Mouse (Mus musculus): ENCODE data around the gene Cep350. TPM values are rescaled to one million over a fixed set of nuclear protein-coding genes. Genes with fewer than 3 reads are reported as not detected.
A peak's percentile ranks its signal among the peaks of the same experiment; 100 is the strongest.

Gene Cep350
- 2.9 and 5.8 TPM in 2 replicates for polyA plus RNA-seq (2012; rRNA removed)

DNA sequence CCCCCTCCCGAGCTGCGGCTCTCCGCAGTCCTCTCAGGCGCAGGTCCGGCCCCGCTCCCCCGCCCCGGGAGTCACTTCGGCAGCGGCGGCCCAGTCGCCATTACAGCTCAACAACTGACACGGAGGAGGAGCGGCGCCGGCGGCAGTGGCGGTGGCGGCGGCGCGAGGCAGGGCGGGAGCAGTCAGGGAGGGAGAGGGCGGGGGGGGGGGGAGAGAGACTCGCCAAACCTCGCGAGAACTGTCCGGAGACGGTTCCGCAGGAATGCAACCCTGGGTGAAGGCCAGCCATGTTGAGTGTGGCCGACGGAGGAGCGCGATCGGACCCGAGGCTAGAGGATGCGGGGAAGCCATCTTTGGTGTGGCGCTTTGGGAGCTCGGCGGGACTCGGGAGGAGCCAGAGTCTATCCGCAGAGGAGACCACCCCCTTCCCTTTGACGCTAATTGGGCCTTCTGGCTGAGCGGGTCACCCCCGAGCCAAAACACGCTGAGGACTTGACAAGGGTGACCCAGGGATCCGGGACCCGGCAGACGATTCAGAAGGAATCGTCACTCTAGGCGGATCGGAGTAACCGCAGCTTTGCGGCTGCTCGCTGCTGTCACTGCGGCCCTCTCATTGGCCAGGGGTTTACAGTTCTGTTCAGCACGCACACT is at the start of gene Cep350:
Cep350 (minus strand) TSS at position 188 of the 651 bp plus-strand sequence.
- Histone ChIP-seq H3K27me3 (ENCODE audit: control insufficient read depth, insufficient read depth, low read length) (no peaks in the 10 kb centered on the region), H3K4me1 (ENCODE audit: control insufficient read depth, insufficient read depth, insufficient read length, low read length) (peaks cover 8% of the 10 kb centered on the region; the same call in 1 of the 2 replicates), H3K4me3 (ENCODE audit: low read depth, low read length) (peak within 1 kb of the TSS; percentile 79), H3K36me3 (ENCODE audit: control insufficient read depth, insufficient read depth, low read length) (no peaks in the 10 kb centered on the region), H3K27ac (ENCODE audit: insufficient read depth, low read depth, low read length) (peak within 1 kb of the TSS; percentile 94)
- WGBS = under 1% methylated on average over 52 of the region's 57 CpGs
- TF ChIP-seq CTCF (IDR thresholded peaks at IDR 0.05; ENCODE audit: extremely low read depth, insufficient read length, insufficient replicate concordance, low read depth, low read length) (no peak), POLR2A (IDR thresholded peaks at IDR 0.05; ENCODE audit: low read depth, low read length) (peak; percentile 64)

DNA sequence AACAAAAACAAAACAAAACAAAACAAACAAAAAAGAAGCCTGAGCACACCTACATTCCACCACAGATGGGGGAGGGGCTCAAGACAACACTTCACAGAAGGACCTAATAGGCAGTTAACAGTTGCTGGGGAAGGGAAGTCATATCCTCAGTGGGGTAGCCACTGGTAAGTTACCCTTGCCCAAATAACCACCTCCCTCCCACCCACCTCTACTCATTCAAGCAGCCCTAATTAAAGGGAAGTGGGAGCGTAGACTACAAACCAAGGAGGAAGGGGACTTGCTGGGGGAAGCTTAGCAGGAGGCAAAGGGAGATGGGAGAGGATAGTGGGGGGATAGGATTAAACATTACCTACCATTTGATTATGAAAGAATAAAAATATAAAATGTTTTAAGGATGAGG is 47.3 kb upstream of the Cep350 start:
- H3K36me3 ChIP-seq (ENCODE audit: control insufficient read depth, insufficient read depth, low read length) = peaks cover 55% of the 10 kb centered on the region

DNA sequence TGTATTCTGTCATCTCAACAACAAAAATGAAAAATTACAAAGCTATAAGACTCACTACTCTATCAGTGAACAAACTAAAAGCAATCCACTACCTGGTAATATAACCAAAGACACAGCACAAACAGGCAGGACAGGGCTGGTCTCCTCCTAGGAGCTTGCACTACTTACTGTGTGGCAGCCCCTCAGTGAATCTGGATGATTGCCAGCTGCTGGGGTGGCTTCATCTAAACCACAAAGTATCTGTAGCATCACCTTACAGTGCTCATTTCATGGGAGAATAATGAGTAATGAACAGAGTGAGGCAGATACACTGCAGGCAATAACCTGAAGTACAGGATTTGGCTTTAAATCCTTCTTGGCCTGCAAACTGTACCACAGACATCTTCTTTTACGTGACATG is 46.7 kb upstream of the Cep350 start:
- Histone ChIP-seq H3K36me3 (ENCODE audit: control insufficient read depth, insufficient read depth, low read length) (peaks cover 55% of the 10 kb centered on the region), H3K27me3 (ENCODE audit: control insufficient read depth, insufficient read depth, low read length) (no peaks in the 10 kb centered on the region), H3K27ac (ENCODE audit: insufficient read depth, low read depth, low read length) (no peak overlapping the region), H3K4me1 (ENCODE audit: control insufficient read depth, insufficient read depth, insufficient read length, low read length) (no peaks in the 10 kb centered on the region; the same call in 1 of the 2 replicates), H3K4me3 (ENCODE audit: low read depth, low read length) (no peak overlapping the region)
- WGBS = 92% methylated on average over 1 of the region's 1 CpGs
- TF ChIP-seq CTCF (IDR thresholded peaks at IDR 0.05; ENCODE audit: extremely low read depth, insufficient read length, insufficient replicate concordance, low read depth, low read length) (no peak), POLR2A (IDR thresholded peaks at IDR 0.05; ENCODE audit: low read depth, low read length) (no peak)

More for the DNA sequence above, 47.3 kb upstream of the Cep350 start:
- peaks cover 3% of the 10 kb centered on the region; the same call in 1 of the 2 replicates for H3K4me1 ChIP-seq (ENCODE audit: control insufficient read depth, insufficient read depth, insufficient read length, low read length)
- no peak overlapping the region for H3K4me3 ChIP-seq (ENCODE audit: low read depth, low read length)
- no peak overlapping the region for H3K27ac ChIP-seq (ENCODE audit: insufficient read depth, low read depth, low read length)
- 90% methylated on average over 1 of the region's 1 CpGs for WGBS
- TF ChIP-seq POLR2A (IDR thresholded peaks at IDR 0.05; ENCODE audit: low read depth, low read length) (no peak), CTCF (IDR thresholded peaks at IDR 0.05; ENCODE audit: extremely low read depth, insufficient read length, insufficient replicate concordance, low read depth, low read length) (no peak)
- no peaks in the 10 kb centered on the region for H3K27me3 ChIP-seq (ENCODE audit: control insufficient read depth, insufficient read depth, low read length)

DNA sequence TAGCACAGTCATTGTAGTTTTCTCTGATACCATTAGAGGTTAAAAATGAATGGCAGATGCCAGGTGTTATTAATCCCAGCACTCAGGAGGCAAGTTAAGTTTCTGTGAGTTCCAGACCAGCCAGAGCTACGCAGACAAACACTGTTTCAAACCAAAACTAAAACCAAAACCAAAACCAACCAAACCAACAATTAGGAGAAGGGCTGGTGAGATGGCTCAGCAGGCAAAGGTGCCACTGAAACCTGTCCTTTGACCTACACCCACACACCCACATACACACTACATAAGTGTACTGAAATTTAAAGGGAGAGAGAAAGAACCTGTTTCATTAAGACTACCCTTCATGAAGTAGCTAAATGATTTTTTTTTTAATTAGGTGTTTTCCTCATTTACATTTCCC is 35.9 kb upstream of the Cep350 start:
- peaks cover 3% of the 10 kb centered on the region; the same call in 1 of the 2 replicates for H3K4me1 ChIP-seq (ENCODE audit: control insufficient read depth, insufficient read depth, insufficient read length, low read length)
- H3K4me3 ChIP-seq (ENCODE audit: low read depth, low read length) = no peak overlapping the region
- TF ChIP-seq CTCF (IDR thresholded peaks at IDR 0.05; ENCODE audit: extremely low read depth, insufficient read length, insufficient replicate concordance, low read depth, low read length) = no peak
- no peak for TF ChIP-seq POLR2A (IDR thresholded peaks at IDR 0.05; ENCODE audit: low read depth, low read length)
- 19% methylated on average over 1 of the region's 1 CpGs for WGBS
- no peaks in the 10 kb centered on the region for H3K27me3 ChIP-seq (ENCODE audit: control insufficient read depth, insufficient read depth, low read length)
- peaks cover 34% of the 10 kb centered on the region for H3K36me3 ChIP-seq (ENCODE audit: control insufficient read depth, insufficient read depth, low read length)
- H3K27ac ChIP-seq (ENCODE audit: insufficient read depth, low read depth, low read length) = 0 out of 2 replicates have a peak overlapping the region, but pooled peaks have one; percentile 7

DNA sequence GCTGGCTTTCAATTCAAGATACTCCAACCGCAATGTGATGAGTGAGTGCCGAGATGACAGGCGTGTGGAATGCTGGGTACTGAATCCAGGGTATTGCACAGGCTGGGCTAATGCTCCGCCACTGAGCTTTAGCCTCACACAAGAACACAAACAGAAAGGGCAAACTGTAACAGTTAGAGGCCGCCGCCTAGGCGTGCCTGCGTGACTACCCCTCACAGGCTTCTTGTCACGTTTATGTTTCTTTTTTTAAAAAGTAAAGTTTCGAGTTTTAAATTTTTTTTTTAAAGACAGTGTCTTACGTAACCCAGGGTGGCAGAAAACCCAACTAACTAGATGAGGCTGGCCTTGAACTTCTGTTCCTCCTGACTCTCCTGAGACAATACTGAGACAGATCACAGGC is 32.9 kb upstream of the Cep350 start:
- Histone ChIP-seq H3K27ac (ENCODE audit: insufficient read depth, low read depth, low read length) (no peak overlapping the region), H3K27me3 (ENCODE audit: control insufficient read depth, insufficient read depth, low read length) (no peaks in the 10 kb centered on the region), H3K4me1 (ENCODE audit: control insufficient read depth, insufficient read depth, insufficient read length, low read length) (peaks cover 14% of the 10 kb centered on the region), H3K4me3 (ENCODE audit: low read depth, low read length) (no peak overlapping the region), H3K36me3 (ENCODE audit: control insufficient read depth, insufficient read depth, low read length) (peaks cover 22% of the 10 kb centered on the region)
- 85% methylated on average over 11 of the region's 11 CpGs for WGBS
- TF ChIP-seq POLR2A (IDR thresholded peaks at IDR 0.05; ENCODE audit: low read depth, low read length) = no peak
- no peak for TF ChIP-seq CTCF (IDR thresholded peaks at IDR 0.05; ENCODE audit: extremely low read depth, insufficient read length, insufficient replicate concordance, low read depth, low read length)

DNA sequence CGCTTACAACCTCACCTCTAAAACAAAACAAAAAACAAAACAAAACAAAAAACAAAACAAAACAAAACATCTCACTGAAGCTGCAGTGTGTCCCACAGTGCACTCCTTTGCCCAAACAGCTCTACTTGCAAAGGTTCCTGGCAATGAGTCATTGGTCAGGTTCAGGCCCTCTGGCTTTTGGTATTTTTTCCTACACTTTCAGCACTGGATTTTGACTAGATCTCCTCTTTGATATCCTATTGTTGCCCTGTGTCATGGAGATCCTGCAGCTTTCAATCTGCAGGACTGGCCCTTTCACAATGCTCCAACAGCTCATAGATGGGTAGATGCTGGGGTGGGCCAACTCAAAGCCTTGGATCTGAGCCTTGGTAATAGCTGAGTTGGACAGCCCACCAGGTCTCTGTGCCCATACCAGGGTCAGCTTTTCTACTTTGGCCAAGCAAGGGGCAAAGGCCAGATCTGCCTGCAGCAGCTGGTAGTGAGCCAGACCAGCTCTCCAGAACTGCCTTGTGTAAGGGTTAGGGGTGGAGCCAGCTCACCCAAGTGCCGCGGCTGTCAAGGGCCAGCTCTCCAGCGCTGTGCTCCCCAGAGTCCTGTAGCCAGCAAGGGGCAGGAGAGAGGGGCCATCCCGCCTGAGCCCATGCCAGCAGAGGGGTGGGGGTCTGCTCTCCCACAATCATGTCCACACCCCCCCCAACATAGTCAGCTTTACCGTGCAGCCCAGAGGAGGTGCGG is 30.3 kb upstream of the Cep350 start:
- WGBS = 60% methylated on average over 7 of the region's 7 CpGs

DNA sequence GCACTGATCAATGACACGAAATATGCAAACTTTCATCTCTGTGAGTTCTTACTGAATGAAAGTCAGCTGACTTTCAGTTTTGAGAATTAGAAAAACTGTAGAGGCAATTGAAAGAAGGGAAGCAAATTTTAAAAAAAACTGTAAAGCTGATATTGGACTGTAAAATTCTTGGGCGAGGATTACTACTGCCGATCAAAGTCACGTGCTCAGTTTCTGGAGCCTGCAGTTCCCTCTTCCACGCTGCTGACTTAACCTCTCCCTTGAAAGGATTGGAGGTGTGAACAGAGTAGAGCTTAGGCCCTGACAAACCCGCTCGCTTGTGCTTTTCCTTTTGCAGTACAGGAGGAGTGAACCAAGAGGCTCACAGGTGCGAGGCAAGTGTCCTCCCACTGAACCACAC is 29.3 kb upstream of the Cep350 start:
- Histone ChIP-seq H3K4me1 (ENCODE audit: control insufficient read depth, insufficient read depth, insufficient read length, low read length) (peaks cover 12% of the 10 kb centered on the region), H3K36me3 (ENCODE audit: control insufficient read depth, insufficient read depth, low read length) (peaks cover 15% of the 10 kb centered on the region), H3K27ac (ENCODE audit: insufficient read depth, low read depth, low read length) (0 out of 2 replicates have a peak overlapping the region, but pooled peaks have one; percentile 29), H3K27me3 (ENCODE audit: control insufficient read depth, insufficient read depth, low read length) (no peaks in the 10 kb centered on the region), H3K4me3 (ENCODE audit: low read depth, low read length) (no peak overlapping the region)
- no peak for TF ChIP-seq POLR2A (IDR thresholded peaks at IDR 0.05; ENCODE audit: low read depth, low read length)
- no peak for TF ChIP-seq CTCF (IDR thresholded peaks at IDR 0.05; ENCODE audit: extremely low read depth, insufficient read length, insufficient replicate concordance, low read depth, low read length)
- WGBS = 46% methylated on average over 8 of the region's 8 CpGs

More for the DNA sequence above, 30.3 kb upstream of the Cep350 start:
- TF ChIP-seq CTCF (IDR thresholded peaks at IDR 0.05; ENCODE audit: extremely low read depth, insufficient read length, insufficient replicate concordance, low read depth, low read length) (no peak), POLR2A (IDR thresholded peaks at IDR 0.05; ENCODE audit: low read depth, low read length) (no peak)
- peaks cover 18% of the 10 kb centered on the region for H3K36me3 ChIP-seq (ENCODE audit: control insufficient read depth, insufficient read depth, low read length)
- H3K4me1 ChIP-seq (ENCODE audit: control insufficient read depth, insufficient read depth, insufficient read length, low read length) = peaks cover 12% of the 10 kb centered on the region
- no peak overlapping the region for H3K4me3 ChIP-seq (ENCODE audit: low read depth, low read length)
- H3K27me3 ChIP-seq (ENCODE audit: control insufficient read depth, insufficient read depth, low read length) = no peaks in the 10 kb centered on the region
- no peak overlapping the region for H3K27ac ChIP-seq (ENCODE audit: insufficient read depth, low read depth, low read length)

Measured in small intestine, adult 2 months (tissue).